Mouse (Mus musculus): Measurements from ENCODE around the gene Elovl7.

GRCm38 (mm10) chr13:108271458-108272148 is 57.4 kb downstream of the Elovl7 start:
- no peak for TF ChIP-seq CTCF (conservative IDR thresholded peaks at IDR 0.05; ENCODE audit: insufficient read depth, insufficient read length, low read depth, low read length)
- no peak for TF ChIP-seq POLR2A (IDR thresholded peaks at IDR 0.05; ENCODE audit: low read depth, low read length)
